Mouse (Mus musculus): ENCODE results near the gene Cmklr1.
A peak's percentile ranks its signal among the peaks of the same experiment; 100 is the strongest.

Gene Cmklr1

GRCm38 (mm10) chr5:113650035-113650865, at the start of gene Cmklr1:
Cmklr1 (minus strand) TSS chr5:113650426.
- peak; percentile 99 for DNase-seq

- peak; percentile 91 for DNase-seq
Measured at GRCm38 (mm10) chr5:113694415-113694814, 44.2 kb upstream of the Cmklr1 start.

GRCm38 (mm10) chr5:113694000-113694399, 43.8 kb upstream of the Cmklr1 start:
- no peak for DNase-seq

DNA sequence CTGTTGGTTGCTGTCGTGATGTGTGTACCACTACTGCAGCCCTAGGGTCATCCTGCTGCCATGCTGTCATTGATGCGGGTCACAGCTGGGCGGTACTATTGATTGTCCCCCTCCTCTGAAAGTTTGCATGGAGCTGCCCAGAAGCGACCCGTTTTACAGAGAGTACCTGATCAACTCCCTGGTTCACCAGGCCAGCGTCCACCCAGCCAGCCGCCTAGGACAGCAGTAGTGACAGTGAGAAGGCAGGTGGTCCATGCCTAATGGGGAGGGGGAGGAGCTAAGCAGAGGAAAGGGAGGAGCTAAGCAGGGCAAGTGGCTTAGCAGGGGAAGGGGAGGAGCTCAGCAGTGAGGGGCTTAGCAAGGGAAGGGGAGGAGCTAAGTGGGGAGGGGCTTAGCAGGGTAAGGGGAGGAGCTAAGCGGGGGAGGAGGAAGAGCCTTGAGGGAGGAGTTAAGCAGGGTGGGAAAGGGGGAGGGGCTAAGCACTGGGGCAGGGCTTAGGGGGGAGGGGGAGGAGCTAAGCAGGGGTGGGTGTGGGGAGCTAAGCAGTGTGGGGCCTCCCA, 43.0 kb upstream of the Cmklr1 start:
- DNase-seq = no peak

GRCm38 (mm10) chr5:113690866-113691265, 40.6 kb upstream of the Cmklr1 start:
- no peak for DNase-seq

GRCm38 (mm10) chr5:113690069-113690548, 39.9 kb upstream of the Cmklr1 start:
- DNase-seq = no peak

- no peak for DNase-seq
Measured at GRCm38 (mm10) chr5:113687514-113687913, 37.3 kb upstream of the Cmklr1 start.

DNA sequence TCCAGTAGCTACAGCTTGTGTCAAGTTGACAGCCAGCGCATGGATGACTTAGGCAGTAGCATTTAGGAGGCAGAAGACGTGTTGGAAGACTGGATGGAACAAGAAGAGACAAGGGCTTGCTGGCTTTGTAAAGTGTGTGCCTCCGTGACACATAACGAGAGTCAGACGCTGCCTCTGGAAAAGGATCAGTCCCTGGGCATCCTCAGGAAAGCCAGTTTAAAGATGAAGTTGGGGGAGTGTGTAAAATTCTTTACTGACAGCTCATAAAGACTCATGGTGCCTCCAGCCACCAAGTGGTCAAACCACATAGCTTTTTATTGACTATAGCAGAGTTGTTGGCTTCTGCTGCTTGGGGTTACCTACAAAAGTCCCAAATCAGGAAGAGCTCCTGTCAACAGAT, 35.2 kb upstream of the Cmklr1 start:
- no peak for DNase-seq

- DNase-seq = no peak
Measured at GRCm38 (mm10) chr5:113683246-113683645, 33.0 kb upstream of the Cmklr1 start.

DNA sequence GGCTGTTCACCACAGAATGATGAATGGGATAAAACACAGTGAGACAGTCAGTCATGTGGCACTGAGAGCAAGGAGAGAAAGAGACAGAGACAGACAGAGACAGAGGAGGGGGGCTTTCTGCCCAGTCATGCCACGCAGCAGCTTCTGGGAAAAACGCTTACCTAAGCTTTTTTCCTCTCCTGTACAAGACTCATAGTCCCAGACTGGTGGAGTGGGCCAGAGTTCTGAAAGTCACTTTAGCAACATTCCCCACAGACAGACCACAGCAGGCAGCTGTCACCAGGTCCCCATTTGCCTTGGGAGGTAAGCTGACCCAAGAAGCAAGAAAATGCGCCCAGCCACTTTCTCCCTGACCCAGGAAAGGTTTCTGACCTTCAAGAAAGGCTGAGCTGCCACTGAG, 32.2 kb upstream of the Cmklr1 start:
- no peak for DNase-seq

DNA sequence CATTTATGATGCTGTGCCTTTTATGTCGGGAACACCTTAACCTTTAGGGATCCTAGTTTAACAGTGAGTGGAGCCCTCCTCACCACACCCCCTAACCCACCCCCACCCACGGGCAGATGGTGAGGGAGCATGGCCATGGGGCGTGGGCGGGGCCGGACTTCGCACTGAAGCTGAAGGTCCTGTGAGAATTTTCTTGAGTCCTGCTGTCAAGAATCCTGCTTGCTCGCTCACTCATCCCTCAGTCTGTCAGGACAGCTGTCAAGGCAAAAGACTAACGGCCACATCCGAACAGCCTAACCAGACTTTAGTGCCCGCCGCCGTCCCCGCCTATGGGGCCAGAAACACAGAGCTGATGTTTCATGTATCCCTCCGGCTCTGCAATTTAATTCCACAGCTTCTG, 31.0 kb upstream of the Cmklr1 start:
- DNase-seq = no peak

DNA sequence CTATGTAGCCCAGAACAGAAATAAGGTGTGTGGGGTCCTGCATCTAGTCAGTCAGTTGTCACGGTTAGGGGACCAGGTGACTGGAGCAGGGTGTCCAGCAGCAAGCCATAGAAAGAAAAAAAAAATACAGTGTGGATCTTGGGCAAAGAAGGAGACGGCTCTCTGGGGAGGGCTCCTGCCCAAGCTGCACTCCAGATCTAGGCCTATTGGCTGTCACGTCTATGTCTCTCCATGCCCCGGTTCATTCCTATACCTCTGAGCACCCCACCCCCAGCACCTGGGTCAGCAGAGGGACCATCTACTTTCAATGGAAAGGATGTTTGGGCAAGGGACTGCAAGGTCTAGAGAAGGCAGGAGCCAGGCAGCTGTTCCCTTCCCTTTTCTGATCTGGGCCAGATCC, 29.3 kb upstream of the Cmklr1 start:
- no peak for DNase-seq

GRCm38 (mm10) chr5:113678743-113679452, 28.7 kb upstream of the Cmklr1 start:
- no peak for DNase-seq

GRCm38 (mm10) chr5:113677541-113677940, 27.3 kb upstream of the Cmklr1 start:
- no peak for DNase-seq

DNA sequence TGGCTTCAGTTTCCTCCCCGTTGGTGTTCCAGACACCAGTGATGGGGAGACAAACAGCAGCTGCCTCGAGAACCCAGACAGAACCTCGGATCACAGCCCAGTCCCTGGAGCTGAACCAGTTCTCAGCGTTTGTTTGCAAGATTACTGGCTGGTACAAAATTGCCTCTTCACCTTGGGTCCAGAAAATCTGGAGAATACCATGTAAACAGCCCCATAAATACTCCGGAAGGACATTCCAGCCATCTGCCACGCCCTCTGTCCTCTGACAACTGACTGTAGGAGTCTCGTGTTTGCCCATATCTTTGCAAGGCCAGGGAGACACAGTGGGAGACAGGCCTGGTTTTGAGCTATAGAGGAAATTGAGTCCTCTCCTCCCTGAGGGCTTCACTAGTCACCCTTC, 24.6 kb upstream of the Cmklr1 start:
- DNase-seq = peak; percentile 94

GRCm38 (mm10) chr5:113672456-113672855, 22.2 kb upstream of the Cmklr1 start:
- DNase-seq = peak; percentile 99

DNA sequence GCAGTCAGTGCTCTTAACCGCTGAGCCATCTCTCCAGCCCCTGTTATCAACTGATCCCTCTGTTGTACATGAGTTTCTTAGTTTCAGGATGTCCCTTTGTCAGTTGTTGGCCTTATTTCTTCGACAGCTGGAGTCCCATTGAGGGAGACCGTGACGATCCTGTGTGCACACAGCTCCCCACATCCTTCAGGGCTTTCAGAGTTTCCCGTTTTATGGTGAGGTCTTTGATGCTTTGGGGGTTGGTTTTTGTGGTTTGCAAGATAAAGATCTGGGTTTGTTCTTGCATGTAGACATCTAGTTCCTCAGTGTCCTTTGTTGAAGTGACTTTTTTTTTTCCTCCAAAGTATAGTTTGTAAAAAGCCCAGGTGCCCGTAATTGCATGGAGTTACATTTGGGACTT, 20.4 kb upstream of the Cmklr1 start:
- no peak for DNase-seq

GRCm38 (mm10) chr5:113670110-113670509, 19.9 kb upstream of the Cmklr1 start:
- no peak for DNase-seq

GRCm38 (mm10) chr5:113664629-113665195, 14.5 kb upstream of the Cmklr1 start:
- no peak for DNase-seq

GRCm38 (mm10) chr5:113664127-113664526, 13.9 kb upstream of the Cmklr1 start:
- DNase-seq = no peak

DNA sequence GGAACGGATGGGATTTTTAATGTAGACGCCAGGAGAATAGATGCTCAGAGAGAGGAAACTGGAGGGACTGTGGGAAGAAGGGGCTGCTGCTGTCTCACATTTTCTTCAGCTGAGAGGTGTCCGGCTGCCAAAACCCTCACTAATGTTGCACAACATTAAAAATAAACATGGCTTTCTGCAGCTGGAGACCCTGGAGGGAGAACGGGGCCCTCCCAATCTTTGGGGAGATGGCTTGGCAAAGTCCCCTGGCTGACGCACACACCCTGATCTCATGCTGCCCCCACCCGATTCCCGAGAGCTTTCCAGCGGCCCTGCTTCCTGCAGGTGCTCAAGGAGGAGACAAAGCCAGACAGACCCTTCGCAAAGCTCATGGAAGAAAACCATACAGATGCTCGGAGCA, 10.6 kb upstream of the Cmklr1 start:
- DNase-seq = peak; percentile 99

DNA sequence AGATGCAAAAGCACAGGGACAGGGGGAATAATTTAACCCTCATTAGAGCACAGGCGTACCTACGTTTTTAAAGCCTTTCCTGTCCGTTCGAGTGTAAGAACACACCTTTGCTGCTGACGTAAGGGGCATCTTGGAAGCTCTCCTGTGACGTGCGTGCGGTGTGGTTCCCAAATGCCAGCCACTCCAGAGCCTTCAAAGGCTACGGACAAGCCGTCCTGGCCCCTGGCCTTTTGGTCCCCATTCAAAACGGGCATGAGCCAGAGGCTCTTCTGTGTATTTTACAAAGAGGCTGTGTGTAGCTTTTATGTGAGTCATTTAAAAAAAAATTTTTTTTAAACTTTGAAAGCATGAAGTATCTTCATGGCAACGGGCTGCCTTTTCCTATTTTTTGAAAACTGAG, 4.6 kb upstream of the Cmklr1 start:
- no peak for DNase-seq

GRCm38 (mm10) chr5:113654206-113654605, 4.0 kb upstream of the Cmklr1 start:
- no peak for DNase-seq

GRCm38 (mm10) chr5:113652215-113652614, 2.0 kb upstream of the Cmklr1 start:
- peak; percentile 93 for DNase-seq
